Mouse (Mus musculus): ENCODE data around the gene Nebl.

- TF ChIP-seq POLR2A (IDR thresholded peaks at IDR 0.05; ENCODE audit: control insufficient read depth, low read depth, low read length) (no peak), CTCF (IDR thresholded peaks at IDR 0.05; ENCODE audit: control insufficient read depth, insufficient read depth, insufficient replicate concordance, low read depth, low read length) (no peak)
These were observed 9.2 kb upstream of the Nebl start for GRCm38 (mm10) chr2:17740454-17740853.
